Mouse (Mus musculus) spleen, adult 2 months (tissue): ENCODE measurements around the gene Atp6v0c. TPM values are rescaled to one million over a fixed set of nuclear protein-coding genes. Genes with fewer than 3 reads are reported as not detected.

Experiments
- DNase-seq, 2 experiments: peaks; one replicate each; pipeline versions ENCODE4 v3.0.0 to v3.0.0-alpha.2; 2012 to 2021; ENCODE audit warnings: low spot score in 2 of 2, low read depth in 1 of 2
- H3K27ac ChIP-seq: fragments of 200-500 bp; 2 replicates; pipeline ENCODE4 v1.5.1; 2012; ENCODE audit warnings: low read length, inconsistent platforms; ENCODE audit not compliant: insufficient read depth
- H3K27me3 ChIP-seq: fragments of 200-500 bp; 2 replicates; pipeline ENCODE4 v1.6.1; 2012; ENCODE audit warnings: mild to moderate bottlenecking, moderate library complexity, low read length, inconsistent platforms; ENCODE audit not compliant: control insufficient read depth, insufficient read depth
- H3K36me3 ChIP-seq: fragments of 200-500 bp; 2 replicates; pipeline ENCODE4 v1.6.1; 2012; ENCODE audit warnings: mild to moderate bottlenecking, low read length, inconsistent platforms; ENCODE audit not compliant: control insufficient read depth, insufficient read depth
- H3K4me1 ChIP-seq: fragments of 200-500 bp; 2 replicates; pipeline ENCODE4 v1.6.1; 2011; ENCODE audit warnings: inconsistent platforms; ENCODE audit not compliant: control insufficient read depth, insufficient read depth, insufficient read length
- H3K4me3 ChIP-seq: fragments of 200-500 bp; 2 replicates; pipeline ENCODE4 v1.5.1; 2011; ENCODE audit warnings: mild to moderate bottlenecking, inconsistent platforms; ENCODE audit not compliant: insufficient read depth, insufficient read length; ENCODE audit errors: extremely low read depth
- CTCF ChIP-seq: fragments of 200-500 bp; IDR thresholded peaks from 2 replicates; pipeline ENCODE4 v1.5.1; 2011; ENCODE audit warnings: mild to moderate bottlenecking, inconsistent platforms; ENCODE audit not compliant: insufficient read depth, insufficient read length, insufficient replicate concordance; ENCODE audit errors: extremely low read depth
- POLR2A ChIP-seq: fragments of 200-500 bp; IDR thresholded peaks from 2 replicates; pipeline ENCODE4 v1.6.1; 2011; ENCODE audit warnings: low read depth, low read length, inconsistent platforms
- WGBS: fragments of 180-500 bp; shearing (Covaris S2); methylation state at CpG from one replicate; pipeline ENCODE4 v1.1.7; 2018; 5-methylcytosine and 5-hydroxymethylcytosine counted together
- polyA plus RNA-seq: library from polyadenylated mRNA; depleted of rRNA; stranded (reverse); fragments of >200 nt; gene quantifications from 2 replicates; pipeline ENCODE4 v1.2.3, GENCODE M21; 2012

The Atp6v0c gene
- polyA plus RNA-seq, 1 experiment, result 481 TPM

DNA sequence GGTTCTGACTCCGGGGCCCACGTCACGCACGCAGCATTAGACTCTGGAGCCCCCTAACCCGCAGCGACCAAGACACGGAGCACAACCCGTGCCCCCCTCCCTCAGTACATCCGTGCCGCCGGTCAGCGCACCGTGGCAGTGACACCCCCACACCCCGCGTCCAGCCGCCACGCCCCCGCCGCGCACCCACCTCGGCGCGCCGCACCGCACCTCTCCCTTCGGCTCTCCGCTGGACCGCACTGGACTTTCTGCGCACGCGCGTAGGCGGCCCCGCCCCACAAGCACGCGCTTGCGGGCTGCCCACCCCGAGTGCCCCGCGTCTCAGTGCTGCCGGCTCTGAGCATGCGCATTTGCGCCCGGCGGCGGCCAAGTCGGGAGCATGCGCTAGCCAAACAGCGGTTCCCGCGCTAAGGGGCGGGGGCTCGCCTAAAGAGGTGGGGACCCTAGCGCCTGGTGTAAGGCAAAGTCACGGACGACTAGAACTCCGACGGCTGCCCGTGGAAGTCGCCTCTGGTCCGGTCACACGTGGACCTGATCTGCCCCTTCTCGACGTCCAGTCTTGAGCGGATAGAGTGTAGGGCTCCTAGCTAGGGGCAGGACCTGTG is 35.9 kb upstream of the Atp6v0c start, which contains the start of gene Tbc1d24:
Gene Tbc1d24, minus strand, starts transcription at position 279 of the 605 bp plus-strand sequence.
- Histone ChIP-seq H3K4me3 (peak within 1 kb of the TSS; percentile 60), H3K27me3 (peaks cover 19% of the 10 kb centered on the region), H3K4me1 (peaks cover 21% of the 10 kb centered on the region), H3K36me3 (no peaks in the 10 kb centered on the region), H3K27ac (no peak within 1 kb of the TSS)
- WGBS, result under 1% methylated on average over 57 of the region's 65 CpGs
- TF ChIP-seq CTCF (no peak), POLR2A (no peak)
- DNase-seq, result peak; percentile 54 to 80

DNA sequence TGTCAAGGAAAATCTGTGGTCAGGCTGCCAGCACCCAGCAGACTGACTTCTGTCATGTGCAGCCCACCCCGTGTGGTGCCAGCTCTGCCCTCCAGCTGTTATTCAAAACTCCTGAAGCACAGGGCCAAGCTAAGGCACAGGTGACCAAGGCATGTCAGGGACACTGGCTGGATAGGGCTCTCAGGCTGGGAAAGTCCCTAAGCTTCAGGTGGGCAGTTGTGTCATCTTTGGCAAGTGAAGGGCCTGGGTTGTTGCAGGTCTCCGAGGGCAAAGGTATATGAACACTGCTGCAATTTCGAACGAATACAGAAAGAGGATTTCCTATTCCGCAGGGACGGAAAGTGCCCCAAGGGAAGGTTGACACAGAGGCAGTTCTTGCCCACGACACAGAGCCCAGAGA is 35.3 kb upstream of the Atp6v0c start:
- TF ChIP-seq CTCF (no peak), POLR2A (no peak)
- WGBS, result 6% methylated on average over 7 of the region's 7 CpGs
- H3K27ac ChIP-seq, result no peak overlapping the region
- peaks cover 21% of the 10 kb centered on the region for H3K4me1 ChIP-seq
- DNase-seq, result no peak
- H3K36me3 ChIP-seq, result no peaks in the 10 kb centered on the region
- H3K27me3 ChIP-seq, result peaks cover 19% of the 10 kb centered on the region
- H3K4me3 ChIP-seq, result peak overlapping the region; percentile 60; the same call in 1 of the 2 replicates

DNA sequence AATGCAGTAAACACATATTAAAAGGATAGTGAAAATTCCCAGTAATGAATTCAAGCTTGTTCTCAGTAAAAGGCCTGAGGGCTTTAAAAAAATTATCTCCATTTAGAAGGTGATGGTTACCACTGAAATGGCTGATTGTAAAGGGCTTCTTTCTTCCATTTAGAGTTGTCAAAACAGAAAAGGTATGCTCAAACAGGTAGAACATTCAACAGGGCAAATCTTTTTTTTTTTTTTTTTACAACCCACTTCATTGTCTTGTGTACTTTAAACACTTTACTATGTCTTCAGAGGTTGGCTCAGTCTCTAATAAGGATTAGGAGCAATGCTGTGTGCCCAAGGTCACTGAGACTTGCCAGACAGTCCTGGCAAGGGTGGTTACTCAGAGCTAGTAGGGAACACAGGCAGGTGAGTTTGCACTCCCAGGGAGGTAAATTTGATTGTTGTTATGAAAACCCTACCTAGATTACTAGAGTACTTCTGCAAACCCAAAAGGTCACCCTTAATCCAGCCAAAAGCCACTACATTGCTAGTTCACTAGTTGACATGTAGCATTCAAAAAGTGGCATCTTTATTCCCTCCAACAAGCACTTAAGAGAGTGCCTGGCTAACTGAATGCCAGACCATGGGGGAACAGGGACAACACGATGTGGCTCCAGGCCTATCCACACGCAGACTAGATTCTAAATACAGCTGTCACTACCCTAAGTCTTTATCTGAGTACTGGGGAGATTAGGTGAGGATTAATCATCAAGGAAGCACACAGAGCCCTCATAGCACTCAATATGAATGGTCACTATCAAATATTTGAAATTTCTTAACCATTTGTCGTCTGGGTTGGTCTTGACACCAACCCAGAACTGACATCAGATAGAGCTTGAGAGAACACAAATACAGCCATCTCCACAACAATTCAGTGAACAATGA is 34.4 kb upstream of the Atp6v0c start:
- DNase-seq, result no peak
- peaks cover 12% of the 10 kb centered on the region for H3K27me3 ChIP-seq
- TF ChIP-seq CTCF (no peak), POLR2A (no peak)
- no peak overlapping the region for H3K27ac ChIP-seq
- H3K4me1 ChIP-seq, result peaks cover 19% of the 10 kb centered on the region
- WGBS, result 91% methylated on average over 3 of the region's 3 CpGs
- H3K4me3 ChIP-seq, result no peak overlapping the region
- no peaks in the 10 kb centered on the region for H3K36me3 ChIP-seq

DNA sequence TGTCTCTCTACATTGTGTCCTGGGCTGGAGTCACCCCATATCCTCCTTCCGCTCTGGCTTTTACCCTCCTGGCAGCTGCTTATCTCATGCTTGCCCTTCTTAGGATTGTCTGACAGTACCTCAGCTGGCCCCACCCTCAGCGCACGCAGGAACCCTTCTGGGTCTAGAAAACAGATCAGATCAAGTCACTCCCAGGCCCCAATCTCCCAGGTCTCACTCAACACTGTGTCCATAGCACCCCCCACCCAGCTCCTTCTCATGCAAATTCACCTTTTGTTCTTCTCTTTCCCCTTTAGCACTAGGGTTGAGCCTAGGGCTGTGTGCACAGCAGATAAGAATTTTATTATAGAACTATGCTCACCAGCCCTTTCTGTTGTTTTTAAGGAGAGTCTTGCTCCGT is 33.6 kb upstream of the Atp6v0c start:
- no peak overlapping the region for H3K4me3 ChIP-seq
- 87% methylated on average over 4 of the region's 4 CpGs for WGBS
- DNase-seq, result no peak
- H3K27me3 ChIP-seq, result peaks cover 10% of the 10 kb centered on the region
- H3K27ac ChIP-seq, result no peak overlapping the region
- H3K4me1 ChIP-seq, result peaks cover 15% of the 10 kb centered on the region
- no peaks in the 10 kb centered on the region for H3K36me3 ChIP-seq
- TF ChIP-seq CTCF, result no peak

DNA sequence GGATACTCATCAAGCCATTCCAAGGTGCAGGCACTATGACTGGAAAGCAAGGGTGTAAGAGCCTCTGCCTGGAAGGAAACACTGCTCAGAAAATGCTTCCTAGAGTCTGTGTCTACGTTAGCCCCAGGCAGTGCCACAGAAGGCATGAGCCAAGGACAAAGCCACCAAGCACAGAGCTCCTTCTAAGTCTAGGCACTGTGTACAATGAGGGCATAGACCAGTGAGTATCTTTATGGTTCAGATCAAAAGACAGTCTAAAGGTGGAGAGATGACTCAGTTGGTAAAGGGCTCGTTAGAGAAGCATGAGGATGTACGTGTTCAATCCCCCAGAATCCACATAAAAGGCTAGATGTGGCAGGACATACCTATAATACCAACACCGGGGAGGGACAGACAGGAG is 31.6 kb upstream of the Atp6v0c start:
- TF ChIP-seq CTCF (no peak), POLR2A (no peak)
- WGBS, result 82% methylated on average over 4 of the region's 4 CpGs
- no peak overlapping the region for H3K27ac ChIP-seq

DNA sequence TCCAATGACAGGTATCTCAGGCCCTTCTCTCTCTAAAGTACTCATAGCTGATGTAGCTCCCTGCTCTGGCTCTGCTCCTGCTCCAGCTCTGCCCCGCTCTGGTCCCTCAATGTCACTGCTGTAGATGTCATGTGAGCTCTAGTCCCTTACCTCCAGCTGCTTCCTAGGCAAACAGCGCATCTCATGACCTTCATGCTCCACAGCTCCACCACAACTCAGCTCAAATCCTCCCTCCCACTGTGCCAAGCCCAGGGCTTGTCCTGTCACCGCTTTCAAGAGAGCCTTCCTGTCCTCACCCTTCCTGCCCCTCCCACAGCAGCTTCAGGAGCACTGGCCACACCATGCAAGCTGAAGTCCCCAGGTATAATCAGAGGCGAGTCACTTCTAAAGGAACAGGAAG is 30.2 kb upstream of the Atp6v0c start:
- Histone ChIP-seq H3K4me1 (no peaks in the 10 kb centered on the region), H3K36me3 (no peaks in the 10 kb centered on the region), H3K27me3 (no peaks in the 10 kb centered on the region), H3K4me3 (no peak overlapping the region), H3K27ac (no peak overlapping the region)
- 75% methylated on average over 4 of the region's 4 CpGs for WGBS
- DNase-seq, result no peak
- no peak for TF ChIP-seq CTCF
- no peak for TF ChIP-seq POLR2A

More for the DNA sequence above, 31.6 kb upstream of the Atp6v0c start:
- peaks cover 6% of the 10 kb centered on the region; the same call in 1 of the 2 replicates for H3K4me1 ChIP-seq
- H3K27me3 ChIP-seq, result no peaks in the 10 kb centered on the region
- no peak for DNase-seq
- H3K4me3 ChIP-seq, result no peak overlapping the region
- H3K36me3 ChIP-seq, result no peaks in the 10 kb centered on the region
